Mouse (Mus musculus): ENCODE results near the gene Tead1.

GRCm38 (mm10) chr7:112789693-112790092 is 110.6 kb downstream of the Tead1 start:
- no peak for TF ChIP-seq POLR2A (IDR thresholded peaks at IDR 0.05; ENCODE audit: control insufficient read depth, low read depth, low read length)
- TF ChIP-seq CTCF (IDR thresholded peaks at IDR 0.05; ENCODE audit: control insufficient read depth, insufficient read depth, insufficient replicate concordance, low read depth, low read length) = no peak

All from testis, adult 2 months (tissue).